Mouse (Mus musculus) liver, adult 2 months (tissue): ENCODE data around the gene Gm20498. TPM values are rescaled to one million over a fixed set of nuclear protein-coding genes. Genes with fewer than 3 reads are reported as not detected.

Source experiments
- DNase-seq: peaks from one replicate; pipeline ENCODE4 v3.0.0-alpha.2; 2011; ENCODE audit warnings: low read depth, low spot score; ENCODE audit errors: extremely low read depth
- H3K27ac ChIP-seq: fragments of 200-500 bp; replicated peaks from 2 replicates; pipeline ENCODE4 v1.5.1; 2012; ENCODE audit warnings: low read depth, mild to moderate bottlenecking, control low read depth, inconsistent platforms, low read length; ENCODE audit not compliant: insufficient read depth
- H3K27me3 ChIP-seq: fragments of 200-500 bp; 2 replicates; pipeline ENCODE4 v1.6.1; 2012; ENCODE audit warnings: mild to moderate bottlenecking, moderate library complexity, low read length, inconsistent platforms; ENCODE audit not compliant: control insufficient read depth, insufficient read depth
- H3K36me3 ChIP-seq: fragments of 200-500 bp; 2 replicates; pipeline ENCODE4 v1.6.1; 2012; ENCODE audit warnings: low read length, inconsistent platforms; ENCODE audit not compliant: control insufficient read depth, insufficient read depth
- H3K4me1 ChIP-seq: fragments of 200-500 bp; 2 replicates; pipeline ENCODE4 v1.6.1; 2011; ENCODE audit warnings: low read length; ENCODE audit not compliant: control insufficient read depth, insufficient read depth
- H3K4me3 ChIP-seq: fragments of 200-500 bp; 2 replicates; pipeline ENCODE4 v1.5.1; 2011; ENCODE audit warnings: low read depth, mild to moderate bottlenecking, control low read depth, low read length, moderate library complexity; ENCODE audit not compliant: insufficient read depth
- H3K79me2 ChIP-seq: fragments of 200-500 bp; 2 replicates; pipeline ENCODE4 v1.6.1; 2012; ENCODE audit warnings: inconsistent platforms, mild to moderate bottlenecking, low read length, moderate library complexity; ENCODE audit not compliant: control insufficient read depth, insufficient read depth
- H3K9ac ChIP-seq: fragments of 200-500 bp; 2 replicates; pipeline ENCODE4 v1.6.1; 2012; ENCODE audit warnings: low read depth, mild to moderate bottlenecking, control low read depth, inconsistent platforms, low read length
- CTCF ChIP-seq: fragments of 200-500 bp; IDR thresholded peaks from 2 replicates; pipeline ENCODE4 v1.5.1; 2011; ENCODE audit warnings: low read depth, low read length, control low read depth
- POLR2A ChIP-seq: fragments of 200-500 bp; IDR thresholded peaks from 2 replicates; pipeline ENCODE4 v1.6.1; 2011; ENCODE audit warnings: low read length, control low read depth; ENCODE audit not compliant: insufficient read depth; ENCODE audit errors: extremely low read depth
- WGBS: fragments of 180-500 bp; shearing (Covaris S2); methylation state at CpG from one replicate; pipeline ENCODE4 v1.1.7; 2018; 5-methylcytosine and 5-hydroxymethylcytosine counted together
- polyA plus RNA-seq: library from polyadenylated mRNA; depleted of rRNA; stranded (reverse); fragments of >200 nt; gene quantifications from 2 replicates; pipeline ENCODE4 v1.2.3, GENCODE M21; 2012; rRNA removed
- total RNA-seq: library from RNA; depleted of rRNA; stranded (reverse); fragments of >200 nt; gene quantifications from 2 replicates; pipeline ENCODE4 v1.2.3, GENCODE M21; 2014; rRNA removed

Gm20498 gene
- total and polyA plus RNA-seq, 2 experiments, result 5.8 to 13.9 TPM

GRCm38 (mm10) chr12:81317811-81318210 is 214.9 kb downstream of the Gm20498 start:
- Histone ChIP-seq H3K27me3 (no peaks in the 10 kb centered on the region), H3K4me3 (no peak overlapping the region), H3K79me2 (no peaks in the 10 kb centered on the region), H3K4me1 (no peaks in the 10 kb centered on the region; the same call in 1 of the 2 replicates), H3K9ac (no peak overlapping the region), H3K36me3 (no peaks in the 10 kb centered on the region), H3K27ac (no peak overlapping the region)
- WGBS, result 59% methylated on average over 2 of the region's 2 CpGs
- TF ChIP-seq POLR2A (no peak), CTCF (no peak)
- DNase-seq, result no peak

GRCm38 (mm10) chr12:81315953-81316352 is 216.8 kb downstream of the Gm20498 start:
- H3K27ac ChIP-seq, result no peak overlapping the region
- no peak overlapping the region for H3K4me3 ChIP-seq
- no peaks in the 10 kb centered on the region for H3K79me2 ChIP-seq
- TF ChIP-seq CTCF (no peak), POLR2A (no peak)
- no peaks in the 10 kb centered on the region for H3K27me3 ChIP-seq
- DNase-seq, result no peak
- H3K36me3 ChIP-seq, result no peaks in the 10 kb centered on the region
- no peaks in the 10 kb centered on the region; the same call in 1 of the 2 replicates for H3K4me1 ChIP-seq
- no peak overlapping the region for H3K9ac ChIP-seq
- WGBS, result 94% methylated on average over 5 of the region's 5 CpGs

Other genes with a start within 250 kb of the Gm20498 start
- gene Slc8a3, start 199.7 kb downstream of the Gm20498 start, total RNA-seq, result under 0.01 and 0.07 TPM in 2 replicates
- 0.01 TPM in 1 of 2 replicates, not detected in the other for gene Slc8a3, start 199.7 kb downstream of the Gm20498 start, polyA plus RNA-seq
- 2.3 and 2.5 TPM in 2 replicates for gene Gm4787, start 153.4 kb downstream of the Gm20498 start, total RNA-seq
- 0.11 and 0.18 TPM in 2 replicates for gene Gm4787, start 153.4 kb downstream of the Gm20498 start, polyA plus RNA-seq
- 1.9 and 2.6 TPM in 2 replicates for gene Adam4, start 111.0 kb downstream of the Gm20498 start, total RNA-seq
- gene Adam4, start 111.0 kb downstream of the Gm20498 start, polyA plus RNA-seq, result 0.05 and 0.35 TPM in 2 replicates
- 98.8 and 106 TPM in 2 replicates for gene Cox16, start 47.8 kb downstream of the Gm20498 start, total RNA-seq
- 101 and 114 TPM in 2 replicates for gene Cox16, start 47.8 kb downstream of the Gm20498 start, polyA plus RNA-seq
- gene Synj2bp, start within 50 bp of the Gm20498 start, total RNA-seq, result 40.4 and 55.0 TPM in 2 replicates
- 32.3 and 32.6 TPM in 2 replicates for gene Synj2bp, start within 50 bp of the Gm20498 start, polyA plus RNA-seq
- 0.09 and 0.13 TPM in 2 replicates for gene Adam21, start 35.6 kb upstream of the Gm20498 start, total RNA-seq
- gene Adam21, start 35.6 kb upstream of the Gm20498 start, polyA plus RNA-seq, result 0.02 TPM in 1 of 2 replicates, not detected in the other
- 18.4 and 19.9 TPM in 2 replicates for gene Med6, start 62.1 kb upstream of the Gm20498 start, total RNA-seq
- gene Med6, start 62.1 kb upstream of the Gm20498 start, polyA plus RNA-seq, result 3.5 and 6.0 TPM in 2 replicates
- gene Ttc9, start 98.3 kb upstream of the Gm20498 start, total RNA-seq, result 0.13 TPM in 1 of 2 replicates, not detected in the other
- gene Ttc9, start 98.3 kb upstream of the Gm20498 start, polyA plus RNA-seq, result not detected in 2 replicates
- gene Map3k9, start 248.3 kb upstream of the Gm20498 start, total RNA-seq, result 0.09 and 0.13 TPM in 2 replicates
- 0.07 TPM in 1 of 2 replicates, not detected in the other for gene Map3k9, start 248.3 kb upstream of the Gm20498 start, polyA plus RNA-seq